Comparison of ENCODE assay signal across 17 mouse cellular contexts in the genomic region with DNA sequence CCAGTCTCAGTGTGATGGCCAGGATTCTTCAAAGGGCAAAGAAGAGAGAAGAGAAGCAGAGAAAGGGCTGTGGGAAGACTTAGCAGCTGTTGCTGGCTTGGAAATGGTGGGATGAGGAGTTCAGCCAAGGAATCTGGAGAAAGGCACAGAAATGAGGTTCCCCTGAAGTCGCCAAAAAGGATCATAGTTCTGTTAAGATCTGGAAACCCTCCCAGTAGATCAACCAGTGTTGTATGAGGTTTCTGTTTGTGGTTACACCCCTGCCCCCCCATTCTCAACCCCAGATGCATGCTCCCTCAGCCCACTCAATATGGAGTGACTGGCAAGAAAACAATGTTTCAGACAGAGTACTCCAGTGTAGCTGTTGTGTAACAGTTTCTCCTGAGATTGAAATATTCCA. TPM values are rescaled to one million over a fixed set of nuclear protein-coding genes. Genes with fewer than 3 reads are reported as not detected.
DNase-seq lines count a peak whose midpoint lies in the region; ATAC-seq lines count a peak whose summit lies in the region.
"Had no signal": no experiment of that assay in that cellular context is flagged by ENCODE, and none has a peak within 500 bp of the region (broad histone marks: within the 10 kb centered on the region; RNA-seq: fewer than 3 reads in every experiment).

No protein-coding gene starts in this region.

- no peaks in the 10 kb centered on the region for H3K27me3 ChIP-seq in heart, embryonic 12.5 days (replicated peaks)
- no peaks in the 10 kb centered on the region for H3K27me3 ChIP-seq in lung, embryonic 15.5 days
- H3K27me3 ChIP-seq in hindbrain, embryonic 11.5 days (ENCODE audit: control insufficient read depth, insufficient read depth, low read length): no peaks in the 10 kb centered on the region
- H3K27me3 ChIP-seq: limb, embryonic 13.5 days; midbrain, embryonic 13.5 days; neural tube, embryonic 12.5 days had no signal

- DNase-seq in heart, adult 8-10 months (ENCODE audit: low spot score): peak; percentile 26
- DNase-seq in skeletal muscle tissue, adult 2 months (ENCODE audit: low read depth, low spot score): peak; percentile 59
- no peak for DNase-seq in hindbrain, embryonic 11.5 days (ENCODE audit: low spot score)
- no peak for DNase-seq in adrenal gland, adult (ENCODE audit: inconsistent age in 2 of 2, low spot score in 1 of 2)
- DNase-seq: cerebellum, adult 11 months; kidney, adult 2 months; kidney, postnatal 4 days; right cerebral cortex, postnatal 4 days had no signal

- H3K4me3 ChIP-seq in heart, embryonic 12.5 days: no peak overlapping the region
- H3K4me3 ChIP-seq in lung, embryonic 15.5 days: no peak overlapping the region
- no peak overlapping the region for H3K4me3 ChIP-seq in hindbrain, embryonic 11.5 days (ENCODE audit: low read depth, low read length)
- H3K4me3 ChIP-seq: limb, embryonic 13.5 days; midbrain, embryonic 13.5 days; neural tube, embryonic 12.5 days had no signal

- no peaks in the 10 kb centered on the region for H3K36me3 ChIP-seq in heart, embryonic 12.5 days
- H3K36me3 ChIP-seq in lung, embryonic 15.5 days: no peaks in the 10 kb centered on the region
- H3K36me3 ChIP-seq in hindbrain, embryonic 11.5 days (ENCODE audit: control insufficient read depth, insufficient read depth, low read length): no peaks in the 10 kb centered on the region
- H3K36me3 ChIP-seq: limb, embryonic 13.5 days; midbrain, embryonic 13.5 days; neural tube, embryonic 12.5 days had no signal

- H3K9ac ChIP-seq in heart, embryonic 12.5 days: no peak overlapping the region
- H3K9ac ChIP-seq in lung, embryonic 15.5 days: no peak overlapping the region
- no peak overlapping the region for H3K9ac ChIP-seq in hindbrain, embryonic 11.5 days (ENCODE audit: low read depth, low read length)
- H3K9ac ChIP-seq: limb, embryonic 13.5 days; midbrain, embryonic 13.5 days; neural tube, embryonic 12.5 days had no signal

- no peaks in the 10 kb centered on the region for H3K9me3 ChIP-seq in heart, embryonic 12.5 days (replicated peaks)
- H3K9me3 ChIP-seq in lung, embryonic 15.5 days: no peaks in the 10 kb centered on the region
- H3K9me3 ChIP-seq in hindbrain, embryonic 11.5 days (ENCODE audit: control insufficient read depth, low read length): no peaks in the 10 kb centered on the region
- H3K9me3 ChIP-seq: limb, embryonic 13.5 days; midbrain, embryonic 13.5 days; neural tube, embryonic 12.5 days had no signal

- WGBS in heart, embryonic 12.5 days: 81% methylated on average over 1 of the region's 1 CpGs
- 72% methylated on average over 1 of the region's 1 CpGs for WGBS in lung, embryonic 15.5 days
- 89% methylated on average over 1 of the region's 1 CpGs for WGBS in hindbrain, embryonic 11.5 days

- peaks cover 3% of the 10 kb centered on the region; the same call in 1 of the 2 replicates for H3K4me1 ChIP-seq in heart, embryonic 12.5 days (replicated peaks)
- no peaks in the 10 kb centered on the region for H3K4me1 ChIP-seq in lung, embryonic 15.5 days
- H3K4me1 ChIP-seq in hindbrain, embryonic 11.5 days (replicated peaks; ENCODE audit: control insufficient read depth, insufficient read depth, low read length): no peaks in the 10 kb centered on the region
- H3K4me1 ChIP-seq: limb, embryonic 13.5 days; midbrain, embryonic 13.5 days; neural tube, embryonic 12.5 days had no signal

- no peak overlapping the region for H3K27ac ChIP-seq in heart, embryonic 12.5 days (ENCODE audit: poor library complexity, severe bottlenecking)
- H3K27ac ChIP-seq in lung, embryonic 15.5 days: 0 out of 2 replicates have a peak overlapping the region, but pooled peaks have one; percentile 29
- no peak overlapping the region for H3K27ac ChIP-seq in hindbrain, embryonic 11.5 days (ENCODE audit: low read depth, low read length)
- H3K27ac ChIP-seq: hindbrain, postnatal 0 days; limb, embryonic 13.5 days; midbrain, embryonic 13.5 days; neural tube, embryonic 12.5 days had no signal

- no peak for ATAC-seq in heart, embryonic 12.5 days (ENCODE audit: insufficient number of reproducible peaks, low FRiP score)
- peak; percentile 42; the same call in 1 of the 2 replicates for ATAC-seq in common myeloid progenitor, adult 5-6 weeks (replicated peaks; ENCODE audit: low read depth, poor library complexity, severe bottlenecking)
- ATAC-seq in lung, embryonic 15.5 days (ENCODE audit: borderline replicate concordance, extremely low read depth, low FRiP score, low TSS enrichment): peak; percentile 23
- ATAC-seq in hindbrain, embryonic 11.5 days (ENCODE audit: low FRiP score): no peak
- ATAC-seq: activated CD4-positive, CD25-positive, alpha-beta regulatory T cell, adult 4 months; CD4-positive, CD25-positive, alpha-beta regulatory T cell, adult 4 months; hindbrain, postnatal 0 days; midbrain, embryonic 13.5 days had no signal

- H3K4me2 ChIP-seq in heart, embryonic 12.5 days: no peak overlapping the region
- H3K4me2 ChIP-seq in lung, embryonic 15.5 days: no peak overlapping the region
- H3K4me2 ChIP-seq in hindbrain, embryonic 11.5 days (replicated peaks; ENCODE audit: low read depth, low read length): no peak overlapping the region
- H3K4me2 ChIP-seq: limb, embryonic 13.5 days; midbrain, embryonic 13.5 days; neural tube, embryonic 12.5 days had no signal

RNA-seq across cellular contexts. Expression of a gene that starts 25.1 kb away (rescaled TPM):
- total RNA-seq in heart, adult 8-10 months (2022): 10 to 100 TPM; 22.4 to 27.6 (median 24.2) TPM
- 18.0 and 18.7 TPM in 2 replicates for polyA plus RNA-seq in heart, embryonic 12.5 days (2016; fragmentation: Nextera tagmentation; extraction: Ambion mirVana)
- total RNA-seq in common myeloid progenitor, adult 5-6 weeks (2017): 29.0 and 37.6 TPM in 2 replicates
- 19.0 and 21.4 TPM in 2 replicates for polyA plus RNA-seq in lung, embryonic 15.5 days (2015; fragmentation: Nextera tagmentation; extraction: Ambion mirVana)
- polyA plus RNA-seq in hindbrain, embryonic 11.5 days (2014; fragmentation: Nextera tagmentation; extraction: Ambion mirVana): 51.1 and 53.2 TPM in 2 replicates

Comparison
In these comparisons a context has a peak if more than half of its experiments do, and no peak if none do; other contexts are left out.
1. DNase-seq: peak in heart, adult 8-10 months (single experiment) and skeletal muscle tissue, adult 2 months (single experiment); none in hindbrain, embryonic 11.5 days (single experiment) and adrenal gland, adult (0 of 2).
2. ATAC-seq: peak in common myeloid progenitor, adult 5-6 weeks (single experiment) and lung, embryonic 15.5 days (single experiment); none in heart, embryonic 12.5 days (single experiment) and hindbrain, embryonic 11.5 days (single experiment).